Mouse (Mus musculus) embryonic fibroblast, embryonic 13.5 days (primary cell): ENCODE measurements around the gene AL732309.1.

Source experiments
- CTCF ChIP-seq: IDR thresholded peaks from 2 replicates; pipeline ENCODE4 v1.5.1; 2011; ENCODE audit warnings: mild to moderate bottlenecking, control low read depth, low read length, moderate library complexity, borderline replicate concordance; ENCODE audit not compliant: insufficient read depth
- POLR2A ChIP-seq: IDR thresholded peaks from 2 replicates; pipeline ENCODE4 v1.6.1; 2011; ENCODE audit warnings: low read depth, mild to moderate bottlenecking, control low read depth, low read length, moderate library complexity

GRCm38 (mm10) chr2:25214444-25214843, 32.2 kb downstream of the AL732309.1 start, which contains the start of gene Stpg3:
- TF ChIP-seq CTCF = no peak
- no peak for TF ChIP-seq POLR2A
